ENCODE assay signal across 8 mouse cellular contexts in the genomic region with DNA sequence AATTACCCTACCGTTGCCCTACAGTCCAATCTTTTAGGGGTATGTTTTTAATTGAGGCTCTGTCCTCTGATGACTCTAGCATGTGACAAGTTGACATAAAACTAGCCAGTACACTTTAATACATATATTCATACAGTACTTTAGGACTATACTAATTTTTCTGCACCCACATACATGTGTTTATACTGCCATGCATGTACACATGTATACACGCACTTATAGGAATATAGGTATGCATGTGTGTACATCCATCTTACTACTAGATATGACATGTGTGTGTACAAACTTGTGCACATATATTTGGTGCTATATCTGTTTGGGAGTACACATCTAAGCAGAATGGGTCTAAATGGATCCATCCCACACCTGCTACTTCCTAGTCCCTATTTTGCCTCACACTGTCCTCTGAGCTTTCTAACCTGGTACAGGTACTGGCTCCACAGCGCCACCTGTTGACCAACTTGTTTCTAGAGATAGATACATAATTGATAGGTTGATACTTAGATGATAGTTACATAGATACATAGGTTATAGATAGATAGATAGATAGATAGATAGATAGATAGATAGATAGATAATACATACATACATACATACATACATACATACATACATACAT.
DNase-seq lines count a peak whose midpoint lies in the region; ATAC-seq lines count a peak whose summit lies in the region.

No protein-coding gene starts in this region.

- DNase-seq in frontal cortex, postnatal 25 days (ENCODE audit: low spot score in 2 of 2): peak; percentile 27 to 44
- peak; percentile 78 for DNase-seq in adrenal gland, postnatal 14 days
- peak; percentile 22 for DNase-seq in embryo, embryonic 9.5 days (ENCODE audit: extremely low spot score)
- peak; percentile 33 to 84 for DNase-seq in layer of hippocampus, postnatal 25 days (ENCODE audit: extremely low spot score in 1 of 2, low spot score in 1 of 2)
- DNase-seq in midbrain, embryonic 11.5 days (ENCODE audit: low spot score, missing footprints): peak; percentile 95
- peak; percentile 10 to 37 for DNase-seq in spleen, postnatal 36 days (ENCODE audit: low spot score in 2 of 2)

- no peaks in the 10 kb centered on the region for H3K4me1 ChIP-seq in hindbrain, embryonic 15.5 days (replicated peaks)
- no peaks in the 10 kb centered on the region for H3K4me1 ChIP-seq in midbrain, embryonic 11.5 days (ENCODE audit: control insufficient read depth, insufficient read depth, low read length)

- ATAC-seq in frontal cortex, adult (ENCODE audit: low TSS enrichment): no peak
- ATAC-seq in hindbrain, embryonic 15.5 days (ENCODE audit: low FRiP score, low read depth): peak; percentile 38; the same call in 1 of the 2 replicates
- ATAC-seq in midbrain, embryonic 11.5 days (ENCODE audit: low FRiP score): no peak

- H3K36me3 ChIP-seq in hindbrain, embryonic 15.5 days: no peaks in the 10 kb centered on the region
- H3K36me3 ChIP-seq in midbrain, embryonic 11.5 days (ENCODE audit: control insufficient read depth, insufficient read depth, low read length): no peaks in the 10 kb centered on the region

- H3K4me2 ChIP-seq in hindbrain, embryonic 15.5 days: no peak overlapping the region
- no peak overlapping the region for H3K4me2 ChIP-seq in midbrain, embryonic 11.5 days

- 70% methylated on average over 3 of the region's 3 CpGs for WGBS in hindbrain, embryonic 15.5 days
- 63% methylated on average over 3 of the region's 3 CpGs for WGBS in midbrain, embryonic 11.5 days

- H3K27me3 ChIP-seq in hindbrain, embryonic 15.5 days: no peaks in the 10 kb centered on the region
- H3K27me3 ChIP-seq in midbrain, embryonic 11.5 days (ENCODE audit: control insufficient read depth, insufficient read depth, low read length): no peaks in the 10 kb centered on the region

- no peak overlapping the region for H3K9ac ChIP-seq in hindbrain, embryonic 15.5 days
- no peak overlapping the region for H3K9ac ChIP-seq in midbrain, embryonic 11.5 days (ENCODE audit: low read length)

- no peak overlapping the region for H3K4me3 ChIP-seq in hindbrain, embryonic 15.5 days
- H3K4me3 ChIP-seq in midbrain, embryonic 11.5 days (ENCODE audit: low read depth, low read length): no peak overlapping the region

- no peak overlapping the region for H3K27ac ChIP-seq in hindbrain, embryonic 15.5 days (replicated peaks)
- no peak overlapping the region for H3K27ac ChIP-seq in midbrain, embryonic 11.5 days (ENCODE audit: low read depth, low read length)

- H3K9me3 ChIP-seq in hindbrain, embryonic 15.5 days: no peaks in the 10 kb centered on the region
- no peaks in the 10 kb centered on the region for H3K9me3 ChIP-seq in midbrain, embryonic 11.5 days (ENCODE audit: control insufficient read depth, low read length)

Comparison
In these comparisons a context has a peak if more than half of its experiments do, and no peak if none do; other contexts are left out.
1. DNase-seq: peak in every context shown above with its lines; median percentile 95 in midbrain, embryonic 11.5 days; 78 in adrenal gland, postnatal 14 days; 58 in layer of hippocampus, postnatal 25 days; 36 in frontal cortex, postnatal 25 days; 24 in spleen, postnatal 36 days; 22 in embryo, embryonic 9.5 days.